Mouse (Mus musculus) lung, adult 2 months (tissue): ENCODE data around the gene A1cf.

Experiments
- CTCF ChIP-seq: fragments of 200-500 bp; IDR thresholded peaks from 2 replicates; pipeline ENCODE4 v1.5.1; 2011; ENCODE audit warnings: mild to moderate bottlenecking, low read length, control low read depth; ENCODE audit not compliant: insufficient read depth
- POLR2A ChIP-seq: fragments of 200-500 bp; IDR thresholded peaks from 2 replicates; pipeline ENCODE4 v1.6.1; 2011; ENCODE audit warnings: low read depth, mild to moderate bottlenecking, control low read depth, low read length, borderline replicate concordance; ENCODE audit errors: extremely low read depth

GRCm38 (mm10) chr19:31905671-31906070 is 37.1 kb downstream of the A1cf start:
- no peak for TF ChIP-seq CTCF
- TF ChIP-seq POLR2A: no peak
